Mouse (Mus musculus): Measurements from ENCODE around the gene Ddah1. TPM values are rescaled to one million over a fixed set of nuclear protein-coding genes. Genes with fewer than 3 reads are reported as not detected.

Ddah1 gene
- polyA plus RNA-seq, 1 experiment from 2014 or later, result 15.6 TPM

- Histone ChIP-seq H3K9ac (ENCODE audit: low read length) (no peak overlapping the region), H3K27me3 (ENCODE audit: control insufficient read depth, insufficient read depth, low read length) (no peaks in the 10 kb centered on the region), H3K27ac (replicated peaks; ENCODE audit: low read depth, low read length) (no peak overlapping the region), H3K4me3 (ENCODE audit: low read depth, low read length) (no peak overlapping the region), H3K9me3 (ENCODE audit: control insufficient read depth, low read length) (no peaks in the 10 kb centered on the region), H3K36me3 (ENCODE audit: control insufficient read depth, insufficient read depth, low read length) (no peaks in the 10 kb centered on the region), H3K4me1 (ENCODE audit: control insufficient read depth, insufficient read depth, low read length) (peaks cover 10% of the 10 kb centered on the region), H3K4me2 (ENCODE audit: low read depth, severe bottlenecking) (no peak overlapping the region)
- 73% methylated on average over 2 of the region's 2 CpGs for WGBS
- ATAC-seq (ENCODE audit: insufficient number of reproducible peaks, low FRiP score, low TSS enrichment, low read depth) (no peak), DNase-seq (ENCODE audit: low spot score) (no peak)
Measured at GRCm38 (mm10) chr3:145883233-145883632, 124.8 kb downstream of the Ddah1 start.

DNA sequence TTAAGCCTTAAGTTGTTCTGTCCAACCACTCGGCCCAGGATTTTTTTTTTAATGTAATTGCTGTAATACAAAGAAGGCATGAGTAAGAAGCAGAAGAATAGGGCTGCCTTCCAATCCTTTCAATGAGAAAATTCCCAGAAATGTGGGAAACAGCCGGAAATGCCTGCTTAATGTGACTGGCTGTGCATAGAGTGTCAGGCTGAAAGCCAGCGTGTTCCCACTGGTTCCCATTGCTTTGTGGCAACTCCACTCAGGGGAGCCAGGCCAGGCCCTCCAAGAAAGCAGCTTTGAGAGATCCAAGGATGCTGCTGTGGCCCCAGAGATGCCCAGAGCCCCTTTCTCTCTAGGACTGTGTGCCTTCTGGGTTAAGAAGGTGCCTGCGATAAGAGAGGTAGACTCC, 126.9 kb downstream of the Ddah1 start:
- H3K27ac ChIP-seq (replicated peaks; ENCODE audit: low read depth, low read length), result no peak overlapping the region
- DNase-seq (ENCODE audit: low spot score) (no peak), ATAC-seq (ENCODE audit: insufficient number of reproducible peaks, low FRiP score, low TSS enrichment, low read depth) (no peak)

GRCm38 (mm10) chr3:145885851-145886464, 127.5 kb downstream of the Ddah1 start:
- Histone ChIP-seq H3K27me3 (ENCODE audit: control insufficient read depth, insufficient read depth, low read length) (no peaks in the 10 kb centered on the region), H3K9ac (ENCODE audit: low read length) (no peak overlapping the region), H3K4me2 (ENCODE audit: low read depth, severe bottlenecking) (no peak overlapping the region), H3K27ac (replicated peaks; ENCODE audit: low read depth, low read length) (no peak overlapping the region), H3K4me3 (ENCODE audit: low read depth, low read length) (no peak overlapping the region), H3K4me1 (ENCODE audit: control insufficient read depth, insufficient read depth, low read length) (peaks cover 10% of the 10 kb centered on the region), H3K9me3 (ENCODE audit: control insufficient read depth, low read length) (no peaks in the 10 kb centered on the region), H3K36me3 (ENCODE audit: control insufficient read depth, insufficient read depth, low read length) (no peaks in the 10 kb centered on the region)
- no peak for ATAC-seq (ENCODE audit: insufficient number of reproducible peaks, low FRiP score, low TSS enrichment, low read depth)
- no peak for DNase-seq (ENCODE audit: low spot score)
- 64% methylated on average over 5 of the region's 5 CpGs for WGBS

More for the DNA sequence above, 126.9 kb downstream of the Ddah1 start:
- H3K9ac ChIP-seq (ENCODE audit: low read length), result no peak overlapping the region
- H3K9me3 ChIP-seq (ENCODE audit: control insufficient read depth, low read length), result no peaks in the 10 kb centered on the region
- peaks cover 10% of the 10 kb centered on the region for H3K4me1 ChIP-seq (ENCODE audit: control insufficient read depth, insufficient read depth, low read length)
- H3K4me2 ChIP-seq (ENCODE audit: low read depth, severe bottlenecking), result no peak overlapping the region
- H3K36me3 ChIP-seq (ENCODE audit: control insufficient read depth, insufficient read depth, low read length), result no peaks in the 10 kb centered on the region
- WGBS, result 82% methylated on average over 4 of the region's 4 CpGs
- no peaks in the 10 kb centered on the region for H3K27me3 ChIP-seq (ENCODE audit: control insufficient read depth, insufficient read depth, low read length)
- no peak overlapping the region for H3K4me3 ChIP-seq (ENCODE audit: low read depth, low read length)

DNA sequence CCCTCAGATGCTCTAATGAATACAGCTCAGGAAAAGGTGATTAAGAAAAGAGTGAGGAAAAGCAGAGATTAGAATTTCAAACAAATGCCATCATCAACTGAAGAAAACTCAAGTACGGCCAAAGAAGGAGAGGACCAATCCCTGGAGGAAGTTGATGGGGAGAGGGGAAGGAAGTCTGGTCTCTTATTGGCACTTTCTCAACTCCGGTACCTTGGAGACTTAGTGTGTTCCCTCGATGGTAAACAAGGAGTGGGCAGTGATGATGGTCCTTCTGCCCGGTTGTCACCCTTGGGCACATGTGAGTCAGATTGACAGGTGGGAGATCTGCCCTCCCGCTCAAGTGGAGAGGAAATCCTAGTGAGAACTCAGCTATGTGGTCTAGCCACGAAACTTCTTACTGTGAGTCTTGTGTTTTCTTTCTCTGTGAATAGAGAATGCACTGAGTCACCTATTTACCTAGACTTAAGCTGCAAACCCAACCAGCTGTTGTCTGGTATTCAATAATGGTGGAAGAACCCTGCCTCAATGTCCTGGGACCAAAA, 129.0 kb downstream of the Ddah1 start:
- Histone ChIP-seq H3K27ac (replicated peaks; ENCODE audit: low read depth, low read length) (no peak overlapping the region), H3K9me3 (ENCODE audit: control insufficient read depth, low read length) (no peaks in the 10 kb centered on the region), H3K4me3 (ENCODE audit: low read depth, low read length) (no peak overlapping the region), H3K4me2 (ENCODE audit: low read depth, severe bottlenecking) (no peak overlapping the region), H3K36me3 (ENCODE audit: control insufficient read depth, insufficient read depth, low read length) (no peaks in the 10 kb centered on the region), H3K4me1 (ENCODE audit: control insufficient read depth, insufficient read depth, low read length) (0 out of 2 replicates have a peak, but pooled peaks cover 2% of the 10 kb centered on the region), H3K27me3 (ENCODE audit: control insufficient read depth, insufficient read depth, low read length) (no peaks in the 10 kb centered on the region), H3K9ac (ENCODE audit: low read length) (no peak overlapping the region)
- WGBS, result 81% methylated on average over 6 of the region's 6 CpGs
- ATAC-seq (ENCODE audit: insufficient number of reproducible peaks, low FRiP score, low TSS enrichment, low read depth) (no peak), DNase-seq (ENCODE audit: low spot score) (no peak)

DNA sequence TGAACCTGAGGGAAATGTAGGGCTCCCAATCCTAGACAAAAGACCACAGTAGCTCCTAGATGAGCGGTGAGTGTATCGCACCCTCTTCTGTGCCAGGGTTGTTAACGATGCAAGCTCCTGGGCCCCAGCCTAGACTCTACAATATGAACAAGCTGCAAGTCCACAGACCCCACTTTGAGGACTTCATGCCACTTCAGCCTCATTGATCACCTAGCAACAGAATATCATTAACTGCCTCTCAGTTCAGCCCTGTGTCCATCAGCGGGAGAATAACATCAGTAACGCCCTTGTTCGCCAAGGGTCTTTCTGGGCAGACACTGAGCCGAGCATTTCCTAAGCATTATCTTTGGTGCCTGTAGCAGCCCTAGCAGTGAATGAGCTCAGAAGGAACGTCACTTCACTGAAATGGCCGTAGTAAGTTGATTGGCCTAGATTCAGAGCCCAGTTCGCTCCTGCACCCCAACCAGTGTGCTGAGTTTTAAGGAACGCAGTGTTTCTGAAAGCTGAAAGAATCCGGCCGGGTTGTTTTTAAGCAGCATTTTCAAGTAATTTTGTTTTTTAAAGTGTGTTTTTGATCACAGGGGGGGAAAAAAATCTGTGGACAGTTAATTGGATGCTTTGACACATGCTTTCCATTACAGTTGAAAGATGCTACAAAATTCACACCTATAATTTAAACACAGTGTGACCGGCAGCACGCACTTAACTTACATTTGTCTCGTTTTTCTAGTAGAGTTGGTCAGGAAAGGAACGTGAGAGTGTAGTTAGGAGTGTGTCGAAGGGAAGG, 132.1 kb downstream of the Ddah1 start:
- ATAC-seq (ENCODE audit: insufficient number of reproducible peaks, low FRiP score, low TSS enrichment, low read depth), result no peak
- H3K36me3 ChIP-seq (ENCODE audit: control insufficient read depth, insufficient read depth, low read length), result no peaks in the 10 kb centered on the region
- no peak overlapping the region for H3K27ac ChIP-seq (replicated peaks; ENCODE audit: low read depth, low read length)
- 0 out of 2 replicates have a peak, but pooled peaks cover 2% of the 10 kb centered on the region for H3K4me1 ChIP-seq (ENCODE audit: control insufficient read depth, insufficient read depth, low read length)
- no peak overlapping the region for H3K4me2 ChIP-seq (ENCODE audit: low read depth, severe bottlenecking)
- H3K9ac ChIP-seq (ENCODE audit: low read length), result no peak overlapping the region
- no peaks in the 10 kb centered on the region for H3K27me3 ChIP-seq (ENCODE audit: control insufficient read depth, insufficient read depth, low read length)
- DNase-seq (ENCODE audit: low spot score), result no peak
- H3K4me3 ChIP-seq (ENCODE audit: low read depth, low read length), result no peak overlapping the region
- WGBS, result 59% methylated on average over 18 of the region's 18 CpGs
- H3K9me3 ChIP-seq (ENCODE audit: control insufficient read depth, low read length), result no peaks in the 10 kb centered on the region

- Histone ChIP-seq H3K9ac (ENCODE audit: low read length) (no peak overlapping the region), H3K27ac (replicated peaks; ENCODE audit: low read depth, low read length) (no peak overlapping the region), H3K4me2 (ENCODE audit: low read depth, severe bottlenecking) (no peak overlapping the region), H3K27me3 (ENCODE audit: control insufficient read depth, insufficient read depth, low read length) (no peaks in the 10 kb centered on the region), H3K36me3 (ENCODE audit: control insufficient read depth, insufficient read depth, low read length) (no peaks in the 10 kb centered on the region), H3K4me3 (ENCODE audit: low read depth, low read length) (no peak overlapping the region), H3K9me3 (ENCODE audit: control insufficient read depth, low read length) (no peaks in the 10 kb centered on the region), H3K4me1 (ENCODE audit: control insufficient read depth, insufficient read depth, low read length) (no peaks in the 10 kb centered on the region)
- DNase-seq (ENCODE audit: low spot score) (no peak), ATAC-seq (ENCODE audit: insufficient number of reproducible peaks, low FRiP score, low TSS enrichment, low read depth) (no peak)
- WGBS, result 91% methylated on average over 3 of the region's 3 CpGs
Measured at GRCm38 (mm10) chr3:145892451-145892850, 134.0 kb downstream of the Ddah1 start.

DNA sequence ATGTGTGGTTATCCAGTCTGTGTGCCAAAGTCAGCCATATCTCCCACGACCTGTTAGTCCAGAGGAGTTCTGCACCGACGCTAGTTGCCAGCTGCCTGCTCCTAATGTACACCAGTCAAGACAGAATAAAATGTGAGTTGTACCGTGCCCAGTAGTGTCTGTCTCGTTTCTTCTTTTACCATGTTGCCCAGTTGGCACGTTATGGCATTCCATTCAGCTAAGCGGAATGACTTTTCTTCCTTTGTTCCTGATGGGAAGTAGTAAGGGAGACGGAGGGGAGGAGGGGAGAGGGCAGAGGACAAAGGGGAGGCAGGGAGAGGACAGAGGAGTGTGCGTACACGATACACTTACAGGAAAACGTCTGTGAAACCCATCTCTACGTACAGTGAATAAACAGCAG, 135.7 kb downstream of the Ddah1 start:
- Histone ChIP-seq H3K27me3 (ENCODE audit: control insufficient read depth, insufficient read depth, low read length) (no peaks in the 10 kb centered on the region), H3K4me2 (ENCODE audit: low read depth, severe bottlenecking) (no peak overlapping the region), H3K4me1 (ENCODE audit: control insufficient read depth, insufficient read depth, low read length) (no peaks in the 10 kb centered on the region), H3K9ac (ENCODE audit: low read length) (no peak overlapping the region), H3K9me3 (ENCODE audit: control insufficient read depth, low read length) (no peaks in the 10 kb centered on the region), H3K4me3 (ENCODE audit: low read depth, low read length) (no peak overlapping the region), H3K36me3 (ENCODE audit: control insufficient read depth, insufficient read depth, low read length) (no peaks in the 10 kb centered on the region), H3K27ac (replicated peaks; ENCODE audit: low read depth, low read length) (no peak overlapping the region)
- WGBS, result 84% methylated on average over 12 of the region's 12 CpGs
- DNase-seq (ENCODE audit: low spot score), result no peak
- no peak for ATAC-seq (ENCODE audit: insufficient number of reproducible peaks, low FRiP score, low TSS enrichment, low read depth)

- no peak for DNase-seq (ENCODE audit: low spot score)
- Histone ChIP-seq H3K27me3 (ENCODE audit: control insufficient read depth, insufficient read depth, low read length) (no peaks in the 10 kb centered on the region), H3K9me3 (ENCODE audit: control insufficient read depth, low read length) (no peaks in the 10 kb centered on the region), H3K4me1 (ENCODE audit: control insufficient read depth, insufficient read depth, low read length) (no peaks in the 10 kb centered on the region), H3K36me3 (ENCODE audit: control insufficient read depth, insufficient read depth, low read length) (no peaks in the 10 kb centered on the region), H3K27ac (replicated peaks; ENCODE audit: low read depth, low read length) (no peak overlapping the region), H3K9ac (ENCODE audit: low read length) (no peak overlapping the region), H3K4me3 (ENCODE audit: low read depth, low read length) (no peak overlapping the region), H3K4me2 (ENCODE audit: low read depth, severe bottlenecking) (no peak overlapping the region)
- no peak for ATAC-seq (ENCODE audit: insufficient number of reproducible peaks, low FRiP score, low TSS enrichment, low read depth)
- 89% methylated on average over 11 of the region's 11 CpGs for WGBS
Measured at GRCm38 (mm10) chr3:145897749-145898148, 139.3 kb downstream of the Ddah1 start.

All from limb, embryonic 11.5 days (tissue).